Mouse (Mus musculus): ENCODE data around the gene Lrtm2.
"Not testable (repeated sequence)": the region's sequence is repeated elsewhere in the genome, so short reads cannot be mapped to it uniquely, and the experiment has no call there.

Gene Lrtm2

DNA sequence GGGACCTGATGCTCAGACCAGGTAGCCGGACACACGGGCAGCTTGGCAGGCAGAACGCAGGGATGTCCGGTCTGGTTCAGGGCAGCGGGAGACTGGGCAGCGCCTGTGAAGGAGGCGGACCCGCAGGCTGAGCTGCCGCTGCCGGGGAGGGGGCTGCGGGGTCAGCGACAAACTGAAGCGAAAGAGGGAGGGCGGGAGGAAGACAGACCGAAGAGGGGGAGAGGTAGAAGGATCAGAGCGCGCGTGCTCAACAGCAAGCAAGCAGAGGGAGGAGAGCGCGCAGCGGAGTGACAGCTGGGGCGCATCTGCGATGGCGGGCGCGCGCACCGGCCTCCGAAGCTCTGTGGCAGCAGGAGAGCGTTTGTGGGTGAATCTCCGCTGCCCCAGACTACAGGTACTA lies at the start of gene Lrtm2:
Gene Lrtm2, minus strand, starts transcription at position 261 of the 400 bp plus-strand sequence.
- in situ Hi-C loops (cut with MboI, MseI) = no loop called here

DNA sequence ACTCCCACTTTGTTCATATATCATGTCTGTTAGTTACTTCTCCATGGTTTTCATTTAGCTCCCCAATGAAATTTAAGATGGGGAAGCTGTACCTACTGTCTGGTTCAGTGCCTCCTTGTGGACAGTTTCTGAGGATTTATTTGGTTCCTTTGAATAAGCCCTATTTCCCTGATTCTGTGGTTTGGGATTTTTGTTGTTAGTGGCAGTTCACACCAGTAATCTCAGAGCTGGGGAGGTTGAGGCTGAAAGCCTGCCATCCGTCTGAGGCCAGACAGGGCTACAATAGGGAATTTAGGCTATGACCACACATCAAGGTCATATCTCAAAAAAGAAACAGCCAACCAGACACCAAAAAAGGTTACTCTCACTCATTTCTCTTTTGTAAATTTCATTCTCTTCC lies 48.1 kb upstream of the Lrtm2 start:
- in situ Hi-C loops (cut with MboI, MseI) = loop anchor here (5.0 kb wide), 1 partner anchor 49 kb away; no protein-coding TSS in a partner anchor

DNA sequence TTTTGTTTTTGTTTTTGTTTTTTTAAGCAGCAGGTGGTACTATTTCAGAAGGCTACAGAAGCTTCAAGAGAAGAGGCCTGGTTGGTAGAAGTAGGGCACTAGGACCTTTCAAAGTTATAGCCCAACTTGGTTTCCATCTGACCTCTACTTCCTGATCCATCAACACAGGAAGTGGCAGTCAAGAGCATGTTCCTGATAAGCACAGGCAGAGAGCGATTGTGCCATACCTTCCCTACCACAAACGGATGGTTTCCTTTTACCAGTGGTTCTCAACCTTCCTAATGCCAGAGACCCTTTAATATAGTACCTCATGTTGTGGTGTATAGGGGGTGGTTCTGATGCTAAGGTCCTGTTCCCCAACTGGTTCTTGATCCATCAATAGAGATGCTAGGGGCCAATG lies 47.0 kb upstream of the Lrtm2 start:
- in situ Hi-C loops (cut with MboI, MseI) = loop anchor here (5.0 kb wide), 1 partner anchor 50 kb away; no protein-coding TSS in a partner anchor

DNA sequence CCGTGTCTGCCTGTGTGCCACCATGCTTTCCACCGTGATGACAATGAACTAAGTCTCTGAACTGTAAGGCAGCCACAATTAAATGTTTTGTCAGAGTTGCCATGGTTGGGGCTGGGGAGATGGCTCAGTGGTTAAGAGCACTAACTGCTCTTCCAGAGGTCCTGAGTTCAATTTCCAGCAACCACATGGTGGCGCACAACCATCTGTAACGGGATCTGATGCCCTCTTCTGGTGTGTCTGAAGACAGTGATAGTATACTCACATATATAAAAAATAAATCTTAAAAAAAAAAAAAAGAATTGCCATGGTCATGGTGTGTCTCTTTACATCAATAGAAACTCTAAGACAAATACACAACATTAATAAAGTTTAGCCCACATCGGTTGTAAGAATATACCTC lies 44.5 kb upstream of the Lrtm2 start:
- in situ Hi-C loops (cut with MboI, MseI) = loop anchor here (5.0 kb wide), 1 partner anchor 52 kb away; no protein-coding TSS in a partner anchor

DNA sequence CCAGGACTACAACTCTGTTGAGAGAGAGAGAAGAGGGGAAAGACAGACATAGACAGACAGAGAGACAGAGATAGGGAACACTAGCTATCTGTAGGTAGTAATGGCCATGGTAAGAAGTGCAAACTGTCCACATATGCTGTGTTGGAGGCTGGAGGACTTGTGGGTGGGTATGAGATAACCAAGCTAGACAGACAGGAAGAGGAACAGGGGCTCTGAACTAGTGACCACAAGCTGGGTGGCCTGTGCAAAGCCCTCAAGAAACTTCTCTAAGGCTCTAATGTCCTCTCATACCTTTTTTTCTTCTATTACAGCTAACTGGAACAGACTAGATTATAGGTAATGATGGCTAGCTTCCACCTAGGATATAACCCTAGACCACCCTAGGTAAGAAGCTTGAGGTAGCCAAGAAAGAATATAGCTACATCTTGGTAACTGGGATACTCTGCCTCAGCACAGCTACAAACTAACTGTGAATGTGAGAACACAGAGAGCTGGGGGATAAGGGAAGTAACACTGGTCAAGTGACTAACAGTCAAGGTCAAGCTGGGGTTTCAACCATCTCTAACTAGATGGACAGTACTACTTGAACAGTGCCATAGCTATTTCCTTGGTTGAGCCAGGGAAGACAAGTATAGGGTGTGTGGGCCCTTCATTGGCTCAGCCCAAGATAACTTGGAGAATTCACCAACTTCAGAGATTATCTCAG lies 42.6 kb upstream of the Lrtm2 start:
- in situ Hi-C loops (cut with MboI, MseI) = no loop called here

DNA sequence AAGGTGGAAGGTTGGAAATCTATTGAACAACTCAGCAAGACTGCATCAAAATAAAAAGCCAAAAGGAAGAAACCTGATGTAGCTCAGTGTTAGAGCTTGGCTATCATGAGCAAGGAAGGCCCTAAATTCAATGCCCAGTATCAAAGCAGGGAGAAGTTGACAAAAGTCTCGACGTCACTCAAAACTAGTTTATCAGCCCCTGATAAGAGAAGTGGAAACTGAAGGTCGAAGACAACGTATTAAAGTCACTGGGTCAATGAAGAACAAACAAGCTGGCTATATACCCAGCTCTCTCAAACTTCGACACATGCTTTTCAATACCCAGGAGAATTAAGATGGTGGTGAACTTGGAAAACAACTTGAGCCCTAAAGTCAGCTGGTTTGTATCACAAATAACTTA lies 41.7 kb upstream of the Lrtm2 start:
- in situ Hi-C loops (cut with MboI, MseI) = no loop called here

DNA sequence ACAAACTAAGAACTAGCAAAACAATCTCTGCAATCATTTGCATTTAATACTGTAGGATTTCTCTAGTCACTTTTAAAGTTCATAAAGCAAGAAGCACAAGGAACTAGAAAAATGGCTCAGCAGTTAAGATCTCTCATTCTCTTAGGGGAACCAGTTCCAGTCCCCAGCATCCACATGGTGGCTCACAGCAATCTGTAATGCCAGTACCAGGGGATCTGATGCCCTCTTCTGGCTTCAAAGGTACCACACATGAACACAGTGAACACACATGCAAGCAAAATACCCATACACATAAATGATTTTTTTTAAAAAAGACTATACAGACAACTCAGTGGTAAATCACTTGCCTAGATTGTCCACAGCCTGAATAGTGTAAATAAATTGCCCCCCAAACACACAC lies 41.1 kb upstream of the Lrtm2 start:
- in situ Hi-C loops (cut with MboI, MseI) = no loop called here

DNA sequence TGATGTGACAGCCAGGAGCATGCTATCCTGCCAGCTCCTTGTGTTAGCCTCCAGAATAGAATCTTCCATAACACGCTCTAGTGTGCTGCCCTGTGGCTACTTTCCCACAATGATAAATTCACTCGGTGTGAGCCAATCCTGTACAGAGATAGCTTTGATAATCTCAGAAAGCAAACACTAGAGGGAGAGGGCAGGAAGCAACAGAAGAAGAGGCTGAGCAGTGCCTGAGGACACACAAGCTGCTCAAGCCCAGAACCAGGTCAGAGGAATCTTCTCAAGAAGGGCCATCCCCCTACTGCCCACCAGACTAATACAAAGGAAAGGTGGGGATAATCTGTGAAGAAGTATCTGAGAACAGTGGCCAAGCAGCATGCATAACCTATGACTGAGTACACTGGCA lies 36.8 kb upstream of the Lrtm2 start:
- in situ Hi-C loops (cut with MboI, MseI) = loop anchor here (5.0 kb wide), 1 partner anchor 1120 kb away; no protein-coding TSS in a partner anchor

DNA sequence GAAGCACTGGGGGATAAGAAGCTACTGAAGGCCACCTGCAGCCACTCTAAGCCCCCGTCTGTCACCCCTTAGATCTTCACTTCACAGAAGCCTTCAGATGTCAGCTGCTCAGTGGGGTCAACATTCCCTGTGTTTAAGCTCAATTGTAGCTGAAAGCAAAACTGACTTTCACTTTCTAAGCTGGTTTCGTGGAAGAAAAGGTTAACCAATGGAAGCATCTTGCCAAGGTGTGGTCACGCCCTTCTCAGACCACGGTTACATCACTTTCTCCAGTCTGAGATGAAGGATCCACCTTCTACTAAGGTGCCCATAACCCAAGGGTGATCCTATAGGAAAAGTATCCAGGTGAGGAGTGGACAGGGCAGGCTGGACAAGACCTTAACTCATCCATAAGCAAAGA lies 36.2 kb upstream of the Lrtm2 start:
- in situ Hi-C loops (cut with MboI, MseI) = loop anchor here (5.0 kb wide), 1 partner anchor 1121 kb away; no protein-coding TSS in a partner anchor

DNA sequence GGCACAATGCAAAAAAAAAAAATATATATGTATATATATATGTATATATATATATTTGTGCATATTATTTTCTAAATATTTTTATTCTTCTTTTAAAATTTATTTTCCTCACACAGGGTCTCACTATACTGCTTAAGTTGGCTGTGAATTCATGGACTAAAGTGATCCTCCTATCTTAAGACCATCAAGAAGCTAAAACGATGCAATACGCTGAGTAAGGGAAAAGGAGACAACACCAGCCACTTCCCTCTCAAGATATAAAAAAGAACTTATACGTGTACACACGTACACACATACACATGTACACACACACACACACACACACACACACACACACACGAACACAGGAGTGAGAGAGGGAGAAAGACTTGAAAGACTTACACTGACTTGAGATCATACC lies 33.0 kb upstream of the Lrtm2 start:
- in situ Hi-C loops (cut with MboI, MseI) = no loop called here

DNA sequence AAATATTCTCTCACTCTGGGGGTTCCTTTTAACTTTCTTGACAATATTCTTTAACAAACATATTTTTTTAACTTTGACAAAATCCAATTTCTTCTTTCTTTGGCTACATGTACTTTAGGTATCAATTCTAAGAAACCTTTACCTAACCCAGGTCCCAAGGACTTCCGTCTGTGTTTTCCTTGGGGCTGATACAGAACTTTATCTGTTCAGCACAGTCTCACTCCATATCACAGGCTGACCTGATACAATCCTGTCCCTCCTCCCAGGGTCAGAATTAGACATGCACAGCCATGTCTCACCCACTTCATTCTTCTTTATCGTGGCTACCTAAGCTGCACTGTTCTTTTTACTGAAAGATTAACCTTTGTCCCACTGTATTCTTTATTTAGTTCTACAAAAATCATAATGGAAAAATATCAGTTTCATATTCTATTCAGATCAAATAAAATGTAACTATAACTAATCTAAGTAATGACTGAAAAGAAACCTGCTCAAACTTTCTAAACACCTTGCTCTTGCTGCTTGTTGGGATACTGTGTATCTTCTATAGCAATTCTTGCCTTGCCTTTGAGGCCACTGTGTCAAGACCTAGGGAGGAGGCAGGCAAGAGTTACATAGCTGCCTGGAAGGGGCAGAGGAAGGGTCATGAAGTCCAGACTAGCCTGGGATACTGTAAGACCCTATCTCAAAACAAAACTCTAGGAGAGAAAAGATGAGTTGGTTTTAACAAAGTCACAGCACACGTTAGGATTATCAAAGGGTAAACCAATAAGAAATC lies 30.5 kb upstream of the Lrtm2 start:
- in situ Hi-C loops (cut with MboI, MseI) = no loop called here

DNA sequence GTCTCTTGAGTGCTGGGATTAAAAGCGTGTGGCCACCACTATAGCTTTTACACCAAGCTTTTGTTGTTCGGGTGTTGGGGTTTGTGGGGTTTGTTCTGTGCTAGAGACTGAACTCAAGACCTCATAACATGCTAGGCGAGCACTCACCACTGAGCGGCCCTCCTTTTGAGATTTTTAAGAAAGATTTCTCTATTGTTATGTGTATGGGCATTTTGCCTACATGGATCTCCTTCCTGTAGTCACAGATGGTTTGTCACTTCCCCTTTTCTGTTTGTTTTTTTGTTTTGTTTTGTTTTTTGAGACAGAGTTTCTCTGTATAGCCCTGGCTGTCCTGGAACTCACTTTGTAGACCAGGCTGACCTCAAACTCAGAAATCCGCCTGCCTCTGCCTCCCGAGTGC lies 29.7 kb upstream of the Lrtm2 start:
- in situ Hi-C loops (cut with MboI, MseI) = not testable (repeated sequence)

DNA sequence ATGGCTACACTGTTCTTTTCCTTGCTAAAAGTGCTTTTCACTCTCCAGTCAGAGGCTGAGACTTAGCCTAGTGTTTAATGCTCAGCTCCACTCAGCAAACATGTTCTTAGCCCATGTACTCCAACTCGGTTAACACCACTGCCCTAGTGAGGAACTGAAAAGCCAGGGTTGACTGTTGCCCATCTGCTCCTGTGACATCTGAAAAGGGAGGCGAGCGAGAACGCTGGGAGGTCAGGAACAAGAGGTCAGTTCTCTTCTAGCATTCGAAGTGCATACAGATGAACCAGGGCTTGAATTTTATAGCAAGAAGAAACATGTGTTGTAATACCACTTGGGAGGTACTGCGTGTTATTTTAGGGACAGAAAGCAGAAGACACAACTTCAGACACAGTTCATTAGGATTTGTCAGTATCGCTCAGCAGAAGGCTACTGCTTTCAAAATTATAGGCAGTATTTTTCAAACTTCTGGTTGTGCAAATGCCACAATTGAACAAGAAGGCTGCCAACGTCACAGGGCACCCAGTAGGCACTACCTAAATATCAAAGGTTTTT lies 27.5 kb upstream of the Lrtm2 start:
- in situ Hi-C loops (cut with MboI, MseI) = no loop called here

DNA sequence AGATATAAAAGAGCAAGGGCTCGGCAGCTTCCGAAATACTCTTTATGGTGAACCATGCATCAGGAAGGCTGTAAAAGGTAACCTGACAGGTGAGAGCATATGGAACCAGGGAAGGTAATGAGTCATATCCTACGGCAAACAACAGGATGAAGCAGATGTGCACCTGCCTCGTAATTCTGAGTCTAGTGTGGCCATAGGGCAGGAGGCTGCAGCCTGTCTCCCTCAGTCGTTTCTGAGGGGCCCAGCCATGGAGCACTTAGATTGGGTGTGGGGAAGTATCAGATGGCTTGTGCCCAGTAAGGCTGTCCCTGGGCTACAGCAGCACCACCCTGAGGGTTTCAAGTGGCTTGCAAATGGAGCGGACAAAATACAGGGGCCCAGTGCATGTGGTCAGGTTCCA lies 21.9 kb upstream of the Lrtm2 start:
- in situ Hi-C loops (cut with MboI, MseI) = no loop called here

DNA sequence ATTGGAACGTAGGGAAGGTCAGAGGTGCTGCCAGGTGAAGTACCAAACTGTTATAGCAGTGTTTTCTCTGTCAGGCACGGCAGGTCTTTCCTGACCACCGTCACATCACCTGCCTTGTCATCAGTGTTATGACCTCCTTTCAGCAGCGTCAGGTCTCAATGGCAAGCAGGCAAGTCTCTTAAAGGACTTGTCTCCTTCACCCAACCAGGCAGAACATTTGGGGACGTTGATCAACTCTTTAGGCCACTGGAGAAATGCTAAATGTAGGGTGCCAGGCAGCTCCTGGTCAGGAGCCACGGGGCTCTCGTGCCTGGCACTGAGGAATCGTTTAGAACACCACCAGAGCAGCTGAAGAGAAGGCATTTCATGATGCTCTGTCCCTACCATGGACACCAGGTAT lies 21.1 kb upstream of the Lrtm2 start:
- in situ Hi-C loops (cut with MboI, MseI) = no loop called here

DNA sequence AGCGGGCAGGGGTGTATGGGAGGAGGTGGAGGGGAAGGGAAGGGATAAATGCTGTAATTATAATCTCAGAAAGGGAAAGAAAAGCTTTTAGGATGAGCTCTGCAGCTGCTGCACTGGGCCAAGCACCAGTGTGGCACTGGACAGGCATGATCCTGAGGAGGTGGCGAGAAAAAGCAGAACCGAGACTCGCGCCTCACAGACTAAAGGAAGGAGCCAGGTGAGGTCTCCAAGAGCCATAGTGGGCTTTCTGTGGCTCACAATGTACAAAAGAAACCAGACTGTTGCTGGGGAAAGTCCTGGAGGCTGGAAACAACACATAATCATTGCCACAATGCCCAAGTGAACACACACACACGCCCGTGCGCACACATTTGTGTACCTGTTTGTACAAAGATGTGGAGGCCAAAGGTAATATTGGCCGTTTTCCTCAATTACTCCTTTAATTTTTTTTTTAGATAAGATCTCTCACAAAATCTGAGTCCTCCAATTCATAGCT lies 20.2 kb upstream of the Lrtm2 start:
- in situ Hi-C loops (cut with MboI, MseI) = no loop called here

DNA sequence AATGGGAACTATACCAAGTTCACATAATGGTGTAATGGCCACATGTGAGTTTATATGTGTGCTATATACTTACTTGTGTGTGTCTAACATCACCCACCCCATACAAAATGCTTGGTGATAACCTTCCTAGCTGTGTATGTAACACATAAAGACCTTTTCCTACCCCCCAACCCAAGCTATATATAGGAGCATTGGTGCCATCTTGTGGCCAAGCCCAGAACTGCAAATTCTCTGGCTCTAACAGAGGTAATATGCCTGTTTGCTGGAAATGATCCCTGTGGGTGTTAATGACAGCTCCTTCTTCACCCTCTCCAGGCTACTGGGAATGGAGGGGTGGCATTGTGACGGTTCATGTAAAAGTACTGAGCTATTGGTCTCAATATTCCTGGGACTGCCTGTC lies 17.7 kb upstream of the Lrtm2 start:
- in situ Hi-C loops (cut with MboI, MseI) = no loop called here

DNA sequence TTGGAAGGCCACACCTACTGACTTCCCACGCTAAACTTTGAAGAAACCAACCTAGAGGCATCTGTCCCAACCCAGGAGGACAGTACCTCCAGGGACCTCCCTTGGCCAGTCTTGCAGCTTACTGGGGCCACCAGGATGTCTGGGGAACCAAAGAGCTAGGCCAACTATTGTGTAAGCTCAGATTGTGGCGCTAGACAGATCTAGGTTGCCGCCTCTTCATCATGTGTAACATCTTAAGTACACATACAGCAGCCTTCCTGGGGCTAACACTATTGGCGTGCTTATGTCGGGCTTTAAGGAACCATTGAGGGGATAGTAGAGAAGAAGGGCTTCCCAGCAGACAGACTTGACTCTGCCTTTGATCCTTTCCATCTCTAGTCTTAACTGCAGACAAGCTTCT lies 17.2 kb upstream of the Lrtm2 start:
- in situ Hi-C loops (cut with MboI, MseI) = no loop called here

DNA sequence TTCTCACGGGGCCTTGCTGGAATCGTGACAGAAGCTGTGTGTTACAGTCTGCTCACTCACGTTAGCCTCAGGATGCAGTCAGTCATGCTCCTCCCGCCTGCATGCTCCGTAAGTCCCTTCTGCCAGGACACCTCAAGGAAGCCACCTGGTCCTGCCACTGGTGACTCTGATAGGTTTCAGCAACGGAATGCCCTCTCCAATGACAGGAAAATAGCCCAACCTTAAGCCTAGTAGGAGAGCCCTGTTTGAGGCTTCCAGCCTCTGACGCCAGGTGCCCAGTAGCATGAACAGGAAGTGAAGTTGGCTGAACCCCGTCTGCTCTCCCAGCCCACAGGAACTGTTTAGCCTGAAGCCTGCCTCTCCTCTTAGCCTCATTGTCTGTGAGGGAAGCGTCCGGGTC lies 15.7 kb upstream of the Lrtm2 start:
- in situ Hi-C loops (cut with MboI, MseI) = no loop called here

DNA sequence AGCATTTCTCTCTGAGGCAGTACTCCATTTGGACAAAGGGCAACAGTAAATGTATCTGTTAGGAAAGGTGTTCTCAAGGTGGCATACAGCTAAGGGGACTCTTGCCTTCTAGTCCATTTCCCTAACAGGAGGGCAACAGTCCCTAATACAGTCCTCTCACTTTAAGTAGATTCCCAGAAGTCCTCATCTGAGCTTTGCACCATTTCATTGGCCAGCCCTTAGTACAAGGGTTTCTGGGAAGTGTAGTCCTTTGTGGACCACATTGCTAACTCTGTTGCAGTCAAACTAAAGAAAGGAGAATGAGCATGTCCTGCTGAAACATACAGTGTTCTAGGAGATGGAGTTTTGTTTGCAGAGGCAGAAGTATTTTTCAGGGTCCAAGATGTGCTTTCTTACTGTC lies 10.8 kb upstream of the Lrtm2 start:
- in situ Hi-C loops (cut with MboI, MseI) = no loop called here

DNA sequence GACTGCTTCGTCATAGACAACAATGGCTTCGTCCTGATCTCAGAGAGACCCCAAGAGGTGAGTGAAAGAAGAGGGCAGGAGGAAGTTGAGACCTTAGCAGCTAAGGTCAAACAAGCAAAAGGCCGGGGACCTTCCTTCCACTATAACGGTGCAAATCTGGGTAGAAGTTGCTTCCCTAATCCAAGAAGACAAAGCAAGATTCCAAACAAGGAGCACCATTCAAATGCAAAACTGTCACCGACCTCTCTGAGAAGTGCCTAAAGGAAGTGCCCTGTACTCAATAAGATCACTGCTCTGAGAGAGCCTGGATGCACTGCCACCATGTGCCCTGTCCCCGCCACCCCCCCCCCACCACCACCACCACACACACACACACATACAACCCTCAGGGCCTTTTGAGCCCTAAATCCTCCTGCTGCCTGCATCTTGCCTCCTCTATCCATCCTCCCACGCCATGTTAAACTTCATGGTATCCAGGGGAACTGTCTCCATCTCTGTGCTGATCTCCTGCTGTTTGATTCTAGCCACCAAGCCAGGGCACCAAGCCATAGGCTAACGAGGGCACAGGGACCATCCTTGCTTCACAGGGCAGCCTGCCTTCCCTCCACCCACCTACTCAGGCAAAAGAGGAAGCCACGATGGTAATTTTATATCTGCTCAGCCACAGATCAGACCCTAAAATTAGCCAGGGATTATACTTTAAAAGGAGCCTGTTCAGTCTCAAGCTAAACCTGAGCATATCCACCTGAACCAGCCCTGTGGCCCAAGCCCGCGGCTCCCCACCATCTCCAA lies 7.8 kb upstream of the Lrtm2 start:
- in situ Hi-C loops (cut with MboI, MseI) = loop anchor here (5.0 kb wide), 2 partner anchors 89 to 116 kb away; no protein-coding TSS in a partner anchor

DNA sequence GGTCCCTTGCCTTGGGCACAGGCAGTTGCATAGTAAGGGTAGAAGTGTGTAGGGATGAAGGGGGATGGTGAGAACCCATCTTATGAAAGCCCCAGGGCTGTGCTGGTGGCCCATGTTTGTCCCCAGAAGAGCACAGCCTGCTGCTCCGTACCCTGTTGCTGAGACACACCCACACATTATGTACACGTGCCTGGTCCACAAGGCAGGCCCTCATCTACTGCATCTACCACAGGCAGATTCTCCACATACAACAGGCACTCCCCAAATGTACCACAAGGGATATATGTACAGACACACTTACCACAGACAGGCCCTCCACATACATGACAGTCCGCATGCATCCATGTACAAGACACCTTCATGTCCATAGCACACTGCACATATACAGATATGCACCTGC lies 6.7 kb upstream of the Lrtm2 start:
- in situ Hi-C loops (cut with MboI, MseI) = loop anchor here (5.0 kb wide), 2 partner anchors 90 to 115 kb away; no protein-coding TSS in a partner anchor

Measured in T-helper 1 cell (primary cell).